Mouse (Mus musculus): ENCODE measurements around the gene Adgrb3.

- TF ChIP-seq GATA1 (IDR thresholded peaks at IDR 0.05; ENCODE audit: low read length) (no peak), TAL1 (IDR thresholded peaks at IDR 0.05; ENCODE audit: low read length) (no peak)
Measured at GRCm38 (mm10) chr1:25042091-25042490, 787.4 kb downstream of the Adgrb3 start.

Measured in erythroblast, embryonic 14.5 days (primary cell).